Mouse (Mus musculus) liver, embryonic 11.5 days (tissue): Measurements from ENCODE around the gene 6430571L13Rik. TPM values are rescaled to one million over a fixed set of nuclear protein-coding genes. Genes with fewer than 3 reads are reported as not detected.
"Not testable (repeated sequence)": the region's sequence is repeated elsewhere in the genome, so short reads cannot be mapped to it uniquely, and the experiment has no call there.

ENCODE experiments used
- ATAC-seq: fragments of 200-750 bp; cut with Nextera tagmentation; replicated peaks from 2 replicates; pipeline ENCODE4 v1.8.0; 2017; ENCODE audit warnings: moderate number of reproducible peaks, mild to moderate bottlenecking, moderate TSS enrichment, moderate library complexity; ENCODE audit not compliant: low FRiP score
- DNase-seq: peaks from one replicate; pipeline ENCODE4 v3.0.0-alpha.2; 2017; ENCODE audit warnings: low spot score
- H3K27ac ChIP-seq: fragments of 300-500 bp; sonication (generic); 2 replicates; pipeline ENCODE4 v1.5.1; 2014; ENCODE audit warnings: mild to moderate bottlenecking, low read depth, low read length, control low read depth
- H3K27me3 ChIP-seq: fragments of 300-500 bp; sonication (generic); replicated peaks from 2 replicates; pipeline ENCODE4 v1.6.1; 2014; ENCODE audit warnings: low read length, mixed read lengths; ENCODE audit not compliant: control insufficient read depth, insufficient read depth
- H3K36me3 ChIP-seq: fragments of 300-500 bp; sonication (generic); 2 replicates; pipeline ENCODE4 v1.6.1; 2014; ENCODE audit warnings: mild to moderate bottlenecking, low read length, moderate library complexity, mixed read lengths; ENCODE audit not compliant: control insufficient read depth, insufficient read depth
- H3K4me1 ChIP-seq: fragments of 300-500 bp; sonication (generic); replicated peaks from 2 replicates; pipeline ENCODE4 v1.6.1; 2014; ENCODE audit warnings: low read length, mixed read lengths; ENCODE audit not compliant: control insufficient read depth, insufficient read depth
- H3K4me2 ChIP-seq: fragments of 300-500 bp; sonication (generic); 2 replicates; pipeline ENCODE4 v1.6.1; 2014; ENCODE audit warnings: mild to moderate bottlenecking, control low read depth, moderate library complexity
- H3K4me3 ChIP-seq: fragments of 300-500 bp; sonication (generic); 2 replicates; pipeline ENCODE4 v1.5.1; 2014; ENCODE audit warnings: low read depth, low read length, control low read depth
- H3K9ac ChIP-seq: fragments of 300-500 bp; sonication (generic); 2 replicates; pipeline ENCODE4 v1.6.1; 2014; ENCODE audit warnings: low read depth, low read length, control low read depth
- H3K9me3 ChIP-seq: fragments of 300-500 bp; sonication (generic); 2 replicates; pipeline ENCODE4 v1.6.1; 2016; ENCODE audit warnings: low read length, inconsistent platforms, mixed read lengths; ENCODE audit not compliant: control insufficient read depth
- WGBS: fragments of 180-500 bp; shearing (Covaris S2); extraction: QIAGEN DNeasy Blood & Tissue Kit; methylation state at CpG from one replicate; pipeline ENCODE4 v1.1.7; 2014; 5-methylcytosine and 5-hydroxymethylcytosine counted together
- polyA plus RNA-seq: library from polyadenylated mRNA; unstranded; fragments of >200 nt; fragmentation: Nextera tagmentation; extraction: Ambion mirVana; gene quantifications from 2 replicates; pipeline ENCODE4 v1.2.1, GENCODE M21; 2014

Gene 6430571L13Rik
- polyA plus RNA-seq, 1 experiment from 2014 or later: 0.05 TPM

- Histone ChIP-seq H3K9me3 (no peaks in the 10 kb centered on the region), H3K4me2 (no peak overlapping the region), H3K4me1 (peaks cover 51% of the 10 kb centered on the region)
Measured at GRCm38 (mm10) chr9:107304383-107304782, 36.0 kb upstream of the 6430571L13Rik start.

GRCm38 (mm10) chr9:107305012-107305411 lies 35.4 kb upstream of the 6430571L13Rik start:
- Histone ChIP-seq H3K27ac (no peak overlapping the region), H3K4me1 (peaks cover 51% of the 10 kb centered on the region), H3K36me3 (peaks cover 5% of the 10 kb centered on the region), H3K4me3 (no peak overlapping the region), H3K4me2 (no peak overlapping the region), H3K9ac (no peak overlapping the region), H3K9me3 (no peaks in the 10 kb centered on the region), H3K27me3 (no peaks in the 10 kb centered on the region)
- no peak for DNase-seq
- ATAC-seq: no peak
- WGBS: 86% methylated on average over 4 of the region's 4 CpGs

More at GRCm38 (mm10) chr9:107304383-107304782, 36.0 kb upstream of the 6430571L13Rik start:
- no peak overlapping the region for H3K27ac ChIP-seq
- no peaks in the 10 kb centered on the region for H3K27me3 ChIP-seq
- H3K9ac ChIP-seq: no peak overlapping the region
- DNase-seq: no peak
- no peak overlapping the region for H3K4me3 ChIP-seq
- peaks cover 5% of the 10 kb centered on the region for H3K36me3 ChIP-seq
- no peak for ATAC-seq
- 77% methylated on average over 3 of the region's 3 CpGs for WGBS

- no peaks in the 10 kb centered on the region for H3K27me3 ChIP-seq
- 68% methylated on average over 13 of the region's 13 CpGs for WGBS
- H3K9ac ChIP-seq: no peak overlapping the region
- no peaks in the 10 kb centered on the region for H3K9me3 ChIP-seq
- no peak overlapping the region for H3K4me3 ChIP-seq
- ATAC-seq: no peak
- no peak overlapping the region for H3K4me2 ChIP-seq
- DNase-seq: no peak
- H3K4me1 ChIP-seq: peaks cover 51% of the 10 kb centered on the region
- H3K27ac ChIP-seq: no peak overlapping the region
- H3K36me3 ChIP-seq: peaks cover 3% of the 10 kb centered on the region
Measured at GRCm38 (mm10) chr9:107305601-107306542, 34.5 kb upstream of the 6430571L13Rik start.

GRCm38 (mm10) chr9:107306673-107307072 lies 33.7 kb upstream of the 6430571L13Rik start:
- not testable (repeated sequence) for H3K9me3 ChIP-seq, H3K27me3 ChIP-seq, DNase-seq, H3K27ac ChIP-seq, ATAC-seq, H3K36me3 ChIP-seq, H3K9ac ChIP-seq, H3K4me3 ChIP-seq, H3K4me2 ChIP-seq
- WGBS: 100% methylated on average over 1 of the region's 1 CpGs
- peaks cover 47% of the 10 kb centered on the region for H3K4me1 ChIP-seq

- Histone ChIP-seq H3K4me2 (peak overlapping the region; percentile 43), H3K9ac (peak overlapping the region; percentile 46; the same call in 1 of the 2 replicates), H3K4me3 (no peak overlapping the region), H3K4me1 (peaks cover 44% of the 10 kb centered on the region), H3K9me3 (no peaks in the 10 kb centered on the region), H3K27ac (peak overlapping the region; percentile 48; the same call in 1 of the 2 replicates), H3K36me3 (no peaks in the 10 kb centered on the region), H3K27me3 (no peaks in the 10 kb centered on the region)
- DNase-seq: no peak
- WGBS: 51% methylated on average over 11 of the region's 11 CpGs
- ATAC-seq: peak; percentile 88
Measured at GRCm38 (mm10) chr9:107307099-107307872, 33.1 kb upstream of the 6430571L13Rik start.

GRCm38 (mm10) chr9:107307886-107308285 lies 32.5 kb upstream of the 6430571L13Rik start:
- Histone ChIP-seq H3K4me3 (no peak overlapping the region), H3K27ac (0 out of 2 replicates have a peak overlapping the region, but pooled peaks have one; percentile 48), H3K4me2 (peak overlapping the region; percentile 43), H3K9ac (peak overlapping the region; percentile 46; the same call in 1 of the 2 replicates), H3K4me1 (peaks cover 48% of the 10 kb centered on the region), H3K27me3 (no peaks in the 10 kb centered on the region), H3K36me3 (no peaks in the 10 kb centered on the region), H3K9me3 (no peaks in the 10 kb centered on the region)
- peak; percentile 24 for ATAC-seq
- no peak for DNase-seq
- WGBS: 47% methylated on average over 12 of the region's 12 CpGs

GRCm38 (mm10) chr9:107308346-107309000 lies 31.9 kb upstream of the 6430571L13Rik start:
- H3K4me1 ChIP-seq: peaks cover 50% of the 10 kb centered on the region
- no peak overlapping the region for H3K4me2 ChIP-seq
- no peak overlapping the region for H3K27ac ChIP-seq
- no peak overlapping the region for H3K4me3 ChIP-seq
- no peaks in the 10 kb centered on the region for H3K27me3 ChIP-seq
- H3K9me3 ChIP-seq: no peaks in the 10 kb centered on the region
- DNase-seq (no peak), ATAC-seq (no peak)
- no peak overlapping the region for H3K9ac ChIP-seq
- 84% methylated on average over 9 of the region's 9 CpGs for WGBS
- H3K36me3 ChIP-seq: no peaks in the 10 kb centered on the region

GRCm38 (mm10) chr9:107309171-107309570 lies 31.2 kb upstream of the 6430571L13Rik start:
- no peaks in the 10 kb centered on the region for H3K9me3 ChIP-seq
- H3K4me1 ChIP-seq: peaks cover 51% of the 10 kb centered on the region
- H3K27me3 ChIP-seq: no peaks in the 10 kb centered on the region
- H3K27ac ChIP-seq: no peak overlapping the region
- no peak overlapping the region for H3K4me3 ChIP-seq
- H3K9ac ChIP-seq: no peak overlapping the region
- 67% methylated on average over 9 of the region's 9 CpGs for whole genome bisulfite sequencing
- DNase-seq: no peak
- H3K36me3 ChIP-seq: no peaks in the 10 kb centered on the region
- no peak for ATAC-seq
- H3K4me2 ChIP-seq: no peak overlapping the region
